Mouse (Mus musculus) liver, postnatal 0 days (tissue): ENCODE data around the gene Ap2s1.

Experiments
- CTCF ChIP-seq: sonication (generic); IDR thresholded peaks from 2 replicates; pipeline ENCODE4 v1.5.1; 2016; ENCODE audit warnings: antibody characterized with exemption, low read depth
- EP300 ChIP-seq: IDR thresholded peaks from 2 replicates; pipeline ENCODE4 v1.6.1; 2016; ENCODE audit warnings: antibody characterized with exemption, low read depth, mild to moderate bottlenecking

DNA sequence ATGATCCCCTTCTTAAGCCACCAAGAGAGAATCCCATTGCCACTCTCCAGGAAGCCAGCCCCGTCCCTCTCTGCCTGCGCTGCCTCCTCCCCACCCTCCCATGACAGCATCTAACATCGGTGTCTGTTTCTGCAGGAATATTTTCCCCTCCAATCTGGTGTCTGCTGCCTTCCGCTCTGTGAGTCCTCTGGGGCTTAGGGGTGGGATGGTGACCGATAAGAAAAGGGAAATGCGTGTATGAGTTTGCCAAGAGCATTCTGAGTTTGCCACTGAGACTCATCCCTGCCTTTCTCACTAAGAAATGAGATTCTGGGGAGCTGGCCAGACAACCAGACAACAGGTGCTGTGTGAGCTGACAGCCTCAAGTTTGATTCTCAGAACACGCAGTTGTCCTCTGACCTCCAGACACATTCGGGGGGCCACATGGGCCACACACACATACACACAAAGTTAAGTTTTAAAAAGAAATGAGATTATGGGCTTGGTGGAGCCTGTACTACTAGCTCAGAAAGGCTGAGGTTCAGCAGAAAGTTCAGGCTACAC, 47.4 kb downstream of the Ap2s1 start:
- TF ChIP-seq CTCF, result no peak
- TF ChIP-seq EP300, result no peak
